ENCODE assay signal across 23 mouse cellular contexts in the genomic region with DNA sequence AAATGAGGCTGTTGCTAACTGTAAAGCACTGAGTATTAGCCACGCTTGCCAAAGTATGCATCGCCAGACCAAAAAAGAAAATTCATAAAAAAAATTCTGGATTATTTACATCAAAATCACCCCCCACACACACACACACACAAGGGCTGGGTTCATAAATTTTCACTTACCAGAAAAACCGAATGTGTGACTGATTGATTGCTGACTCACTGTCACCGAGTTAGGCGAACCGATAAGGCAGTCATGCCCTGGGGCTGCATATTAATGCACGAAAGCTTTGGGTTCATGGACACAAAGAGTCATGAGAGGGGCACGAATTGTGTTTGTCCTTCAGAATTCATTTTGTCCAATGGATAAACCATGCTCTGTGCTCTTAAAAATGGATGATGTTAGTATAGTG. TPM values are rescaled to one million over a fixed set of nuclear protein-coding genes. Genes with fewer than 3 reads are reported as not detected.
DNase-seq lines count a peak whose midpoint lies in the region; ATAC-seq lines count a peak whose summit lies in the region.
"Had no signal": no experiment of that assay in that cellular context is flagged by ENCODE, and none has a peak within 500 bp of the region (broad histone marks: within the 10 kb centered on the region; RNA-seq: fewer than 3 reads in every experiment).

No protein-coding gene starts in this region.

- peaks cover 51% of the 10 kb centered on the region for H3K4me1 ChIP-seq in liver, embryonic 12.5 days
- H3K4me1 ChIP-seq: hindbrain, embryonic 13.5 days; midbrain, embryonic 12.5 days had no signal

- no peaks in the 10 kb centered on the region for H3K9me3 ChIP-seq in liver, embryonic 12.5 days (replicated peaks)
- H3K9me3 ChIP-seq: embryonic facial prominence, embryonic 15.5 days; heart, embryonic 12.5 days; hindbrain, embryonic 13.5 days; midbrain, embryonic 12.5 days had no signal

- H3K36me3 ChIP-seq in liver, embryonic 12.5 days, result no peaks in the 10 kb centered on the region
- H3K36me3 ChIP-seq: embryonic facial prominence, embryonic 15.5 days; heart, embryonic 12.5 days; hindbrain, embryonic 13.5 days; midbrain, embryonic 12.5 days had no signal

- intact Hi-C loops in heart, postnatal 14 days (cut with DNase I), result loop anchor here (5.0 to 10.0 kb wide), 3 partner anchors 113 to 285 kb away; no protein-coding TSS in a partner anchor

- H3K4me3 ChIP-seq in liver, embryonic 12.5 days, result no peak overlapping the region
- H3K4me3 ChIP-seq: embryonic facial prominence, embryonic 15.5 days; heart, embryonic 12.5 days; hindbrain, embryonic 13.5 days; midbrain, embryonic 12.5 days had no signal

- peaks cover 19% of the 10 kb centered on the region for H3K27me3 ChIP-seq in liver, embryonic 12.5 days (replicated peaks)
- H3K27me3 ChIP-seq: embryonic facial prominence, embryonic 15.5 days had no signal

- peak overlapping the region; percentile 20; the same call in 1 of the 2 replicates for H3K4me2 ChIP-seq in liver, embryonic 12.5 days
- H3K4me2 ChIP-seq: embryonic facial prominence, embryonic 15.5 days; heart, embryonic 12.5 days; hindbrain, embryonic 13.5 days; midbrain, embryonic 12.5 days had no signal

- peak; percentile 84 for ATAC-seq in liver, embryonic 12.5 days
- ATAC-seq in megakaryocyte progenitor cell, adult 5-6 weeks (replicated peaks; ENCODE audit: poor library complexity), result peak; percentile 53
- ATAC-seq: forebrain, embryonic 14.5 days had no signal

- H3K9ac ChIP-seq in liver, embryonic 12.5 days, result no peak overlapping the region
- H3K9ac ChIP-seq: embryonic facial prominence, embryonic 15.5 days; heart, embryonic 12.5 days; hindbrain, embryonic 13.5 days; midbrain, embryonic 12.5 days had no signal

- H3K27ac ChIP-seq in liver, embryonic 12.5 days, result peak overlapping the region; percentile 27; the same call in 1 of the 2 replicates
- H3K27ac ChIP-seq: embryonic facial prominence, embryonic 15.5 days; hindbrain, embryonic 13.5 days; midbrain, embryonic 12.5 days; stomach, postnatal 0 days had no signal

- DNase-seq in heart, adult 11 months, result peak; percentile 49
- DNase-seq in heart, adult 9 months (ENCODE audit: low spot score in 2 of 2), result no peak
- peak; percentile 33 for DNase-seq in c-Kit-positive CD71-negative TER-119-negative erythroid progenitor cells, embryonic 14.5 days (ENCODE audit: low read depth)
- DNase-seq in right cerebral cortex, postnatal 14 days, result no peak
- no peak for DNase-seq in lung, postnatal 4 days
- DNase-seq in heart, postnatal 14 days, result no peak
- DNase-seq: adrenal gland, postnatal 25 days; cerebellum, adult 8-10 months; cerebellum, postnatal 36 days; kidney, adult 2 months; kidney, postnatal 14 days; layer of hippocampus, postnatal 36 days; lung, adult 18-20 months; thymus, adult 2 months; thymus, postnatal 4 days had no signal

- 17% methylated on average over 8 of the region's 8 CpGs for WGBS in liver, embryonic 12.5 days (ENCODE audit: insufficient replicate concordance)

RNA-seq across cellular contexts. Expression of gene Fli1, which starts 17.2 kb away (rescaled TPM):
- 15.3 and 16.2 TPM in 2 replicates for polyA plus RNA-seq in liver, embryonic 12.5 days (2016; fragmentation: Nextera tagmentation; extraction: Ambion mirVana)
- total RNA-seq in megakaryocyte progenitor cell, adult 5-6 weeks (2015), result 80.2 and 93.2 TPM in 2 replicates
- total RNA-seq in megakaryocyte progenitor cell, adult 5-6 weeks (2017), result 104 and 107 TPM in 2 replicates
- total RNA-seq in heart, postnatal 14 days (2021), result 10 to 100 TPM; 37.0 to 41.0 TPM

Comparison
In these comparisons a context has a peak if more than half of its experiments do, and no peak if none do; other contexts are left out.
1. DNase-seq: peak in heart, adult 11 months (single experiment) and c-Kit-positive CD71-negative TER-119-negative erythroid progenitor cells, embryonic 14.5 days (single experiment); none in heart, adult 9 months (0 of 2), right cerebral cortex, postnatal 14 days (single experiment), lung, postnatal 4 days (0 of 2) and heart, postnatal 14 days (0 of 2).